Mouse (Mus musculus): Measurements from ENCODE around the gene Eef1b2. TPM values are rescaled to one million over a fixed set of nuclear protein-coding genes. Genes with fewer than 3 reads are reported as not detected.
A peak's percentile ranks its signal among the peaks of the same experiment; 100 is the strongest.
"Not testable (repeated sequence)": the region's sequence is repeated elsewhere in the genome, so short reads cannot be mapped to it uniquely, and the experiment has no call there.

The Eef1b2 gene
- polyA plus RNA-seq, 1 experiment from 2014 or later, result 512 TPM

GRCm38 (mm10) chr1:63180122-63180521 is 3.5 kb downstream of the Eef1b2 start:
- no peaks in the 10 kb centered on the region for H3K9me3 ChIP-seq
- WGBS, result 94% methylated on average over 4 of the region's 4 CpGs

GRCm38 (mm10) chr1:63180575-63180974 is 4.0 kb downstream of the Eef1b2 start:
- WGBS, result 70% methylated on average over 4 of the region's 4 CpGs
- H3K36me3 ChIP-seq, result peaks cover 38% of the 10 kb centered on the region
- H3K27me3 ChIP-seq (ENCODE audit: insufficient read depth, poor library complexity, severe bottlenecking); H3K9me3 ChIP-seq; H3K27ac ChIP-seq; H3K4me3 ChIP-seq; DNase-seq (ENCODE audit: low spot score): not testable (repeated sequence)
- H3K4me1 ChIP-seq (replicated peaks), result peaks cover 15% of the 10 kb centered on the region

More at GRCm38 (mm10) chr1:63180122-63180521, 3.5 kb downstream of the Eef1b2 start:
- Histone ChIP-seq H3K4me1 (replicated peaks) (peaks cover 19% of the 10 kb centered on the region), H3K27ac (no peak overlapping the region), H3K4me3 (no peak overlapping the region), H3K36me3 (peaks cover 38% of the 10 kb centered on the region), H3K27me3 (ENCODE audit: insufficient read depth, poor library complexity, severe bottlenecking) (no peaks in the 10 kb centered on the region)
- DNase-seq (ENCODE audit: low spot score), result no peak

DNA sequence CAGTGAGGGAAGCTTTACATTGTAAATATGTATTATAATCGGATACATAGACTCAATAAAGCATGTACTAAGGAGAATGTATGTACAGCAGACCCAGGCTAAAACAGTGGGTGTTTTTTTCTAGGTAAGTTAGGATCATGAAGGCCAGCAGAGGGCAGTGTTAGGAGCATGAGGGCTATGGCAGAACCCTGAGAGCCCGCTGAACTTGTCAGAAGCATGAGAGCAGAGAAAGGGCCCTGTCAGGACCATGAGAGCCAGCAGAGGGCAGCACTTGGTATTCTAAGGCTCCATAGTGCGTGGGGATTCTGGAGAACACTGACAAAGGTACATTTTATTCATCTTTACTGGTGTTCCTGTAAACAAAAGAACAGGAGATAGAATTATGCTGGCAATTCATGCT is 4.4 kb downstream of the Eef1b2 start:
- 6% methylated on average over 3 of the region's 3 CpGs for WGBS
- no peaks in the 10 kb centered on the region for H3K27me3 ChIP-seq (ENCODE audit: insufficient read depth, poor library complexity, severe bottlenecking)
- no peak overlapping the region for H3K4me3 ChIP-seq
- peaks cover 11% of the 10 kb centered on the region for H3K4me1 ChIP-seq (replicated peaks)
- peak; percentile 93 for DNase-seq (ENCODE audit: low spot score)
- 0 out of 2 replicates have a peak overlapping the region, but pooled peaks have one; percentile 12 for H3K27ac ChIP-seq
- H3K36me3 ChIP-seq, result peaks cover 38% of the 10 kb centered on the region
- H3K9me3 ChIP-seq, result no peaks in the 10 kb centered on the region

DNA sequence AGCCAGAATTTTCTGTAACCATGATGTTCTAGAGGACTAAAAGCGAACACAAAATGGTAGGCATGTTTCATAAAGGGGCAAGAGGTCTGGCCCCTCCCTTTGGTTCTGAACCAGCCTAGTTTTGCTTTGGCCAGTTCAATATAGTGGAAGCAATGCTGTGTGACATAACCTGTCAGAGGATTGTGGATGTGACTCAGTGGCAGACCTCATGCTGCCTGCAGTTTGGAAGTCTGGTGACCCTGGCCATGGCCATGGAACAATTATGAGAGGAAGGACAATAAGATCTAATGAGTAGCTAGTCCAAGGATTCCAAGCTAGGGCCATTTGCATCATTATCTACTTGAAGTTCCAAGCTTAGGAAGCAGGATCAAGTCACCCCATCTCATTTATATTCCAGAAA is 4.9 kb downstream of the Eef1b2 start:
- H3K27ac ChIP-seq, result 0 out of 2 replicates have a peak overlapping the region, but pooled peaks have one; percentile 12
- H3K36me3 ChIP-seq, result peaks cover 38% of the 10 kb centered on the region
- peaks cover 11% of the 10 kb centered on the region for H3K4me1 ChIP-seq (replicated peaks)
- no peaks in the 10 kb centered on the region for H3K27me3 ChIP-seq (ENCODE audit: insufficient read depth, poor library complexity, severe bottlenecking)
- H3K9me3 ChIP-seq, result no peaks in the 10 kb centered on the region
- WGBS, result 94% methylated on average over 1 of the region's 1 CpGs
- no peak for DNase-seq (ENCODE audit: low spot score)
- no peak overlapping the region for H3K4me3 ChIP-seq

GRCm38 (mm10) chr1:63182212-63182611 is 5.6 kb downstream of the Eef1b2 start:
- H3K27ac ChIP-seq, result no peak overlapping the region
- 78% methylated on average over 5 of the region's 5 CpGs for WGBS
- H3K4me3 ChIP-seq, result no peak overlapping the region
- H3K27me3 ChIP-seq (ENCODE audit: insufficient read depth, poor library complexity, severe bottlenecking), result no peaks in the 10 kb centered on the region
- no peaks in the 10 kb centered on the region for H3K9me3 ChIP-seq
- H3K4me1 ChIP-seq (replicated peaks), result peaks cover 11% of the 10 kb centered on the region
- H3K36me3 ChIP-seq, result peaks cover 38% of the 10 kb centered on the region
- no peak for DNase-seq (ENCODE audit: low spot score)

- DNase-seq (ENCODE audit: low spot score), result peak; percentile 38
- Histone ChIP-seq H3K4me1 (replicated peaks) (peaks cover 8% of the 10 kb centered on the region), H3K27ac (no peak overlapping the region), H3K9me3 (no peaks in the 10 kb centered on the region), H3K27me3 (ENCODE audit: insufficient read depth, poor library complexity, severe bottlenecking) (no peaks in the 10 kb centered on the region), H3K36me3 (peaks cover 37% of the 10 kb centered on the region), H3K4me3 (no peak overlapping the region)
- WGBS, result 64% methylated on average over 10 of the region's 10 CpGs
These were observed 6.1 kb downstream of the Eef1b2 start for GRCm38 (mm10) chr1:63182636-63183270.

DNA sequence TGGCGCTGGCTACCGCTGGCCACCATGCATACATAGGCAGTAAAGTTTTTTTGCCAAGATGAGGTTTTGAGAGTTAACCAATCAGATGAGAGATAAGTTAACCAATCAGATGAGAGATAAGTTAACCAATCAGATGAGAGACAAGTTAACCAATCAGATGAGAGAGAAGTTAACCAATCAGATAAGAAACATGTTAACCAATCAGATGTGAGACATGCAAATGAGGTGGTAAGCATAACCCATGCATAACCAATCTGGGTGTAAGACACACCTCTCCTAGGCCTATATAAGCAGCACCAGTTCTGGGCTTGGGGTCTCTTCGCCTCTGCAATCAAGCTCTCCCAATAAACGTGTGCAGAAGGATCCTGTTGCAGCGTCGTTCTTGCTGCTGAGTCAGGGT is 8.8 kb downstream of the Eef1b2 start:
- not testable (repeated sequence) for H3K4me3 ChIP-seq

DNA sequence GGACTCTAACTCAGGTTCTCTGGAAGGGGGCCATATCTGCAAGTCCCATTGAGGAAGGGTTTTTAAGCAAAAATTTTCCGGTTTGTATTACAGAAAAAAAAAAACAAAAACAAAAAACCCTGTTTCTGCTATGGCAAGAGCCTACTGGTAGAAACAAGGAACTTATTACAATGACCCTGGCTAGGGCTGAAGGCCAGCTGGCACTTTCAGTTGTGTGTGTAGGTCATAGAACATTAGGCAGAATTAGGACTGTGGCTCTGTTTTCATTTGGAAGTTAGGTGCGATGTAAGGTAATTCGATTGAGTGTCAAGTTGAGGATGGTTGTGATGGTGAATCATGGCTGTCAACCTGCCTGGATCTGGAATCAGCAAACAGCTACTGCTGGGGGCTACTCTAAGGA is 11.9 kb downstream of the Eef1b2 start:
- Histone ChIP-seq H3K4me1 (replicated peaks) (no peaks in the 10 kb centered on the region), H3K4me3 (no peak overlapping the region), H3K9me3 (no peaks in the 10 kb centered on the region), H3K27ac (no peak overlapping the region), H3K36me3 (0 out of 2 replicates have a peak, but pooled peaks cover under 1% of the 10 kb centered on the region), H3K27me3 (ENCODE audit: insufficient read depth, poor library complexity, severe bottlenecking) (no peaks in the 10 kb centered on the region)
- no peak for DNase-seq (ENCODE audit: low spot score)
- 88% methylated on average over 3 of the region's 3 CpGs for WGBS

More for the DNA sequence above, 8.8 kb downstream of the Eef1b2 start:
- H3K9me3 ChIP-seq; H3K27ac ChIP-seq; DNase-seq (ENCODE audit: low spot score); H3K4me1 ChIP-seq (replicated peaks); H3K27me3 ChIP-seq (ENCODE audit: insufficient read depth, poor library complexity, severe bottlenecking): not testable (repeated sequence)
- WGBS, result 95% methylated on average over 6 of the region's 6 CpGs
- peaks cover 11% of the 10 kb centered on the region; the same call in 1 of the 2 replicates for H3K36me3 ChIP-seq

- H3K9me3 ChIP-seq, result no peaks in the 10 kb centered on the region
- DNase-seq (ENCODE audit: low spot score), result no peak
- H3K27me3 ChIP-seq (ENCODE audit: insufficient read depth, poor library complexity, severe bottlenecking), result no peaks in the 10 kb centered on the region
- no peaks in the 10 kb centered on the region for H3K4me1 ChIP-seq (replicated peaks)
- 89% methylated on average over 8 of the region's 8 CpGs for WGBS
- no peak overlapping the region for H3K4me3 ChIP-seq
- no peak overlapping the region for H3K27ac ChIP-seq
- no peaks in the 10 kb centered on the region for H3K36me3 ChIP-seq
These were observed 14.2 kb downstream of the Eef1b2 start for GRCm38 (mm10) chr1:63190851-63191250.

- no peaks in the 10 kb centered on the region for H3K4me1 ChIP-seq (replicated peaks)
- H3K27me3 ChIP-seq (ENCODE audit: insufficient read depth, poor library complexity, severe bottlenecking), result no peaks in the 10 kb centered on the region
- no peak overlapping the region for H3K27ac ChIP-seq
- WGBS, result 87% methylated on average over 11 of the region's 11 CpGs
- no peak overlapping the region for H3K4me3 ChIP-seq
- no peaks in the 10 kb centered on the region for H3K36me3 ChIP-seq
- DNase-seq (ENCODE audit: low spot score), result no peak
- no peaks in the 10 kb centered on the region for H3K9me3 ChIP-seq
These were observed 15.9 kb downstream of the Eef1b2 start for GRCm38 (mm10) chr1:63192306-63193065.

DNA sequence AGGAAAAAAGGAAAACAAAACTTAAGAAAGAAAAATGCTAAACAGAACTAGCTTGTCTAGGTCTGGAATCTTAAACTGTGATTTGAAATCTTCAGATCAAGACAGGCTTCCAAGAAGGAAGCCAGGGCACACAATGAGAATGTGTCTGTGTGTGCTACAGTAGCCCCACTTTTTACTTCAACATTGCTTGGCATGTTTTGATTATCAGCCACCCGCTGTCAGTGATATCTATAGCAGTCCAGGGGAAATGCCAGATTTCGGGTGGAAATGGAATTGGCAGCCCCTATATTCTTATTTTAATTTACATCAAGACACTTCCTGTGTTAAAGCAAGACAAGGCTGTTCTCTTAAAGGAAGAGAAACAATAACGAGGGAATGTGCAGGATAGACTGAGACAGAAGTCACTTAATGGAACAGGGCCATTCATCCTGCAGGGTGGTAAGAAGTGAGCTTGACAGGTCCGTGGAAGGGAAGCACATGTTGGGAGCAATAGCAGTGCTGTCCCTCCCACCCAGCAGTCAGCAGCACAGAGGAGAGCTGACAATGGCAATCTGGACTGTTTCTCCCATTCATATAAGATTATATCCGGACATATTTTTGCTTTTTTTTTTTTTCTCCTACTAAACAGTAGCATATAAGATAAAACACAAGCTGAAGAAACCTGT is 19.4 kb downstream of the Eef1b2 start:
- no peaks in the 10 kb centered on the region for H3K27me3 ChIP-seq (ENCODE audit: insufficient read depth, poor library complexity, severe bottlenecking)
- peaks cover 10% of the 10 kb centered on the region; the same call in 1 of the 2 replicates for H3K9me3 ChIP-seq
- WGBS, result 72% methylated on average over 5 of the region's 5 CpGs
- no peaks in the 10 kb centered on the region for H3K36me3 ChIP-seq
- DNase-seq (ENCODE audit: low spot score), result no peak
- no peaks in the 10 kb centered on the region for H3K4me1 ChIP-seq (replicated peaks)
- no peak overlapping the region for H3K27ac ChIP-seq
- H3K4me3 ChIP-seq, result no peak overlapping the region

GRCm38 (mm10) chr1:63199387-63199786 is 22.8 kb downstream of the Eef1b2 start:
- DNase-seq (ENCODE audit: low spot score), result no peak
- no peak overlapping the region for H3K4me3 ChIP-seq
- 90% methylated on average over 6 of the region's 6 CpGs for WGBS
- H3K27me3 ChIP-seq (ENCODE audit: insufficient read depth, poor library complexity, severe bottlenecking), result no peaks in the 10 kb centered on the region
- H3K36me3 ChIP-seq, result no peaks in the 10 kb centered on the region
- peaks cover 10% of the 10 kb centered on the region; the same call in 1 of the 2 replicates for H3K9me3 ChIP-seq
- H3K27ac ChIP-seq, result no peak overlapping the region
- H3K4me1 ChIP-seq (replicated peaks), result peaks cover 15% of the 10 kb centered on the region

DNA sequence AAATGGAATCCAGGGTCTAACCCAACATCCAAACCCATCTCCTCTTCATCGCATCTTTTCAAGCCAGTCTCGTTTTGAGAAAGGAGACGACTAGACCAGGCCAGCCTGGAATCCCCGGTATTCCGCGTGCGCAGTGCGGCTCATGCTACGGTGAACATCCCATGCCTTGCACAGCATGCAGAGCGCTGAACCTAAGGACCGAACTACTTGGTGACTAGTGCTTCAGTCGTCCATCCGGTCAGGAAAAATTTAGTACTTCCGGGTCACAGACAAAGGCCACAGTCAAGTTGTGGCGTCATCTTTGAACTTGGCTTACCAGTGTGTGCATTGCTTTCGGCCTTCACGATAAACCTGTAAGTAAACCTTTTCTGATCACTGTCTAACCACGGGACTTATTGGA is 23.7 kb downstream of the Eef1b2 start:
- Histone ChIP-seq H3K4me3 (no peak overlapping the region), H3K4me1 (replicated peaks) (peaks cover 24% of the 10 kb centered on the region), H3K27me3 (ENCODE audit: insufficient read depth, poor library complexity, severe bottlenecking) (no peaks in the 10 kb centered on the region), H3K36me3 (no peaks in the 10 kb centered on the region), H3K9me3 (peaks cover 10% of the 10 kb centered on the region; the same call in 1 of the 2 replicates), H3K27ac (no peak overlapping the region)
- no peak for DNase-seq (ENCODE audit: low spot score)
- WGBS, result 92% methylated on average over 18 of the region's 18 CpGs

Measured in hindbrain, embryonic 10.5 days (tissue).